Mouse (Mus musculus) adrenal gland, adult 18-20 months (tissue): Measurements from ENCODE around the gene Adamts17. TPM values are rescaled to one million over a fixed set of nuclear protein-coding genes. Genes with fewer than 3 reads are reported as not detected.
A peak's percentile ranks its signal among the peaks of the same experiment; 100 is the strongest.

ENCODE experiments used
- DNase-seq, 2 experiments: peaks; one replicate each; pipeline ENCODE4 v3.0.0; 2021 to 2022; ENCODE audit warnings: low spot score in 2 of 2
- total RNA-seq, 2 experiments: library from RNA; stranded (reverse); gene quantifications; 1 replicate in 1 of 2; 2 replicates in 1 of 2; pipeline ENCODE4 v1.2.3; 2021

Gene Adamts17
- total RNA-seq, 2 experiments from 2014 or later: 2.3 to 3.1 TPM

- DNase-seq: no peak
Observed at GRCm38 (mm10) chr7:67168763-67169569, 329.4 kb downstream of the Adamts17 start.

- no peak for DNase-seq
Observed at GRCm38 (mm10) chr7:67173522-67174195, 334.1 kb downstream of the Adamts17 start.

- DNase-seq: no peak
Observed at GRCm38 (mm10) chr7:67183786-67184185, 344.3 kb downstream of the Adamts17 start.

GRCm38 (mm10) chr7:67199412-67199811 lies 359.9 kb downstream of the Adamts17 start:
- DNase-seq: peak; percentile 66 to 76

Other genes with a start within 250 kb of the Adamts17 start
- gene Asb7, start 150.1 kb upstream of the Adamts17 start, total RNA-seq: 10 to 100 TPM; 12.8 to 13.7 TPM
- 1 to 10 TPM; 9.5 to 9.6 TPM for gene Lins1, start 149.8 kb upstream of the Adamts17 start, total RNA-seq
- under 1 TPM; 0.10 to 0.23 TPM for gene Cers3, start 96.2 kb upstream of the Adamts17 start, total RNA-seq